Mouse (Mus musculus) 3T3-L1 (cell line): ENCODE measurements at regions not wholly inside any gene's neighbourhood (a gene's known extent, or its start where the extent isn't known, plus 50 kb on each side); places are given as distances from the start of the nearest gene placed in this dataset.
A peak's percentile ranks its signal among the peaks of the same experiment; 100 is the strongest.

Experiments used
- DNase-seq: peaks from one replicate; pipeline ENCODE4 v3.0.0-alpha.2; 2015; ENCODE audit warnings: low read depth, low spot score

DNA sequence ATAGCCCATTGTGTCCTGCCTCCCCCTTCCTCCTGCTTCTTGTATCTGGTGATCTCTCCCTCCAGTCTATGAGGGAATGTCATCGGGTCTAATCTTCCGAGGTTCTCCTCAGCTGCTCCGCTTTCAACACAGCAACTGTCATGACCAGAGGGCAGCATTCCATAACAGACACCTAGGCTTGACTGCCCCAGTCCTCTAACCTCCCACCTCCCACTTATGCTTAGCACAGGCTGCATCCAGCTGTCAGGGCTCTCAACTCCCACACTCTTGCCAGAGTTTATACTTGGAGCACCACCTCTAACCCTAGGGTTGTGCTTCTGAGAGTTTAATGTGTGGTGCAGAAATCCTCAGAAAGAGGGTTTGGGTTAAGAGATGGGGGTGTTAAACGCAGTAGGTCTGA lies 137.9 kb upstream of the Rbms1 start:
- DNase-seq: no peak

DNA sequence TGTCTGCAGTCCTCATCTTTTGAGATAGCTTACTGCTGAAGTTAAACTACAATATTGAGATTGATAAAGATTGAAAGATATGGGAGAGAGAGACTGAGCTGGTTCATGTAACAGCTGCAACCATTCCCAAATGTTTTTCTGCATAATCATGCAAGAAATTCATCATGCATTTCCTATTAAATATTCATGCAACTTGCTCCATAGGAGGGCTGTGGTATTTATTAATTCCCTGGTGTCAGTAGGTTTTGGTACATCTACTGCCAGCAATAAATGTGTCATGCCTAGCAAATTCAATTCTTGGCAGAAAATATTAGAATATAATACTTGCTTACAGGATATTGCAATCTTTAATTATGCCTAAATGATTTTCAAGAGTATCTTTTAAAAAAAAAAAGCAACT lies 125.5 kb upstream of the Rbms1 start:
- no peak for DNase-seq

GRCm38 (mm10) chr2:61084835-61085234 lies 121.8 kb upstream of the Rbms1 start:
- DNase-seq: no peak

DNA sequence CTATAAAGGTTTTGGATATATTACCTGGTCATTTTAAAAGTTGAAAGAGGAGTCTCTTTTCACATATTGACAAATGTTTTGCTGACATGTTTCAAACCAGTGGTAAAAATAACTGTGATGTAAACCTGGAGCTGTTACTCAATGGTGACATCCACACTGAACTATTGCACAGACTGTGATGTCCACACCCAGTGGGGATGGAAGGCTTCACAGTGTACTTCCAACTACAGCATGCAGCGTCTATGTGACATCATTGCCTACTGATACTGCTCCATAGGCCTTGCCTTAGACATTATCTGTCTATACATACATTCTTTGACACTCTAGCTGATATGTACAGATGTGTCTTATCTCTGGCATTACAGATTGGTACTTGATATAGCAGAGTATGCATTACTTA lies 120.1 kb upstream of the Rbms1 start:
- DNase-seq: no peak

GRCm38 (mm10) chr2:61082640-61083039 lies 119.6 kb upstream of the Rbms1 start:
- no peak for DNase-seq

DNA sequence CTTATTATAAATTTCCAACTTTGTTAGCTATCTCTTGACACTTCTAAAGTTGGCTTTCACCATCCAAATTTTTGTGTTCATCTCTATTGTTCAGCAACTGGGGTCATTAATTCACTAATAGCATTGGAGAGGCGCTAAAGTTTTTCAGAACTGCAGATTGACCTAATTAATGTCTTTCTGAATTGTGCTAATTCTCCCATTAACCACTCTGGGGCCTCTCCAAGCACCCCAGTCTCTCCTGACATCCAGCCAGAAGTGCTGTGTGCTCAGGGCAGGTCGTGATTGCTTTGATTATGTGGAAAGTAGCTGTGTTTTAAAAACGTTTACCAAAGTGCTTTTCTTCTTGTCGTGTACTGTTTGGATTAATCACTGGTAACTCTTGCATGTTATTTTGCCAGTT lies 117.0 kb upstream of the Rbms1 start:
- no peak for DNase-seq

GRCm38 (mm10) chr2:61071025-61071424 lies 108.0 kb upstream of the Rbms1 start:
- no peak for DNase-seq

DNA sequence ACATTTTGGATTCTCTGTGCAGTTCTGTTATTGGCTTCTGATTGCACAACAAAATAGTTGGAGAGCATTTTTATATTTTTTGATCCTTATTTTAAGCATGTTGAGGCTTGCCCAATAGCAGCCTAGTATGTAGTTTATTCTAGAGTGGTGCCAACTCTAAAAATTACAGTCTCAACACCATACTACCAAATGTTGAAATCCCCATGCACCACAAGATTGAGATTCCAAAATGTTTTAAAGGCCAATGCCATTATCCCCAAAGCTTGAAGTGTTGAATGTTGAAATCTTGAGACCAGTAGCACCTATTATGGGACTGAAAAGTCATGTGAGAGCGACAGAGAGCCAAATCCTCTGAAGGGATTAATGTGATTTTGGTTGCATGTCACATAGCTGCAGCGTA lies 104.9 kb upstream of the Rbms1 start:
- no peak for DNase-seq

GRCm38 (mm10) chr2:61062125-61062524 lies 99.1 kb upstream of the Rbms1 start:
- DNase-seq: no peak

- no peak for DNase-seq
These were observed 97.9 kb upstream of the Rbms1 start for GRCm38 (mm10) chr2:61060906-61061305.

DNA sequence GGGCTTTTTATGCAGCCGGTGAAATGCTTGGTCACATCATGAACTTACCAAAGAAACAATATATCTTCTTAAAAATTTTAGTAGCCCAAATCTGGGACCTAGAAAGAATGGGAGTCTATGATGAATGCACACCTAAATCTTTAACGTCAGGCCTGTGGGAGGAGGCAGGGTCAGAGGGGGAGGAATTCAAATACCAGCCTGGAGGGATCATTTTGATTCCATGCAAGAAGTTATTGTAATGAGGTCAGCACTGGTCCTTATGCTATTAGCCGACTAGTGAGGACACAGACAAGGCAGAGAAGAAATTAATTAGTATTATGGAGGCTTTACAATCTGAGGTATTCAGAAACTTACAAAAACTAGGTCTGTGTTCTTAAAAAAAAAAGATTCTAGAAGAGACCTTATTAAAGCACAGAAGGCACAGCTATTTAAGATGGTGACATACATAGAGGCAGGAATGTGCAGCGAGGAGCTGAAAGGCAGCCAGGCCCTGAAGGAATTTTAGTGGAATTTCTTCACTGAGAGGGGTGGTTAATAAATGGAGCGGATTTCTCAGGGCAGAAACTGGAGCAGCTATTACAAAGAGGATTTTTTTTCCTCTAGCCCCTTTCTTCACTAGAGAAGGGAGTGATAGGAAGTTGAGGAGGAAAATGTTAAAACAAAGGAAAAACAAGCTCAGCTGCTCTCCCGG lies 95.7 kb upstream of the Rbms1 start:
- peak; percentile 81 for DNase-seq

DNA sequence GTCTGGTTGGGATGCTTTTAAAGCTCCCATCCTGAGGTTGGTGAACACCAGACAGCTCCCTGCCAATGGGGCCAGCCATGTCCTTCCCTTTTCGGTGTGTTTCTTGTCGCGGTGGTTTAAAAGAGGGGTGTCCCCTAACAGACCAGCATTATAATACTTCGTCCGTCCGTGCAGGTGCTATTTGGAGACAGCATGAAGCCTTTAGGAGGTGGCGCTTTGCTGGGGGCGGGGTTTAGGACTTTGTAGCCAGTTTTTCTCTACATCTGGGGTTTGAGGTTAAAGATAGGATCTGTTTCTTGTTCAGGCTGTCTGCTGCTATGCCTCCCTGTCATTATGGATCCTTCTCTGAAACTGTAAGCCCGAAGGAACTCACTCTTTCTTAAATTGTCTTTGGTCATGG lies 89.3 kb upstream of the Rbms1 start:
- DNase-seq: no peak

DNA sequence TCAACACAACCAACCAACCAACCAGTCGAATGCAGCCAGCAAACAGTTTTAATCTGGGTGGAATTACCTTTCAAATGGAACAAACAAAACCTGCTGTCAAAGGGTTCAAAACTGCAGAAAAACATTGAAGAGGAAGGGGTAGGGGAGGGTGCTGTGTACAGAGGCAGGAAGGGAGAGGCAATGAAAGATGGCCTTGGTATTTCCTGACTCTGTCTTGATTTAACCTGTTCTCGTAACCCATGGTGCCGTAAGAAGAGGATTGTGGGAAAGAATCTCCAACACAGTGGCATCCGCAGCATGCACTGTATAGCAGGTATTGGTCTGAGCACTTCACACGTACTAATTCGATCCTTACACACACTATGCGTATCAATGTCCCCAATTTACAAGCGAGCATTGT lies 88.8 kb upstream of the Rbms1 start:
- DNase-seq: no peak

DNA sequence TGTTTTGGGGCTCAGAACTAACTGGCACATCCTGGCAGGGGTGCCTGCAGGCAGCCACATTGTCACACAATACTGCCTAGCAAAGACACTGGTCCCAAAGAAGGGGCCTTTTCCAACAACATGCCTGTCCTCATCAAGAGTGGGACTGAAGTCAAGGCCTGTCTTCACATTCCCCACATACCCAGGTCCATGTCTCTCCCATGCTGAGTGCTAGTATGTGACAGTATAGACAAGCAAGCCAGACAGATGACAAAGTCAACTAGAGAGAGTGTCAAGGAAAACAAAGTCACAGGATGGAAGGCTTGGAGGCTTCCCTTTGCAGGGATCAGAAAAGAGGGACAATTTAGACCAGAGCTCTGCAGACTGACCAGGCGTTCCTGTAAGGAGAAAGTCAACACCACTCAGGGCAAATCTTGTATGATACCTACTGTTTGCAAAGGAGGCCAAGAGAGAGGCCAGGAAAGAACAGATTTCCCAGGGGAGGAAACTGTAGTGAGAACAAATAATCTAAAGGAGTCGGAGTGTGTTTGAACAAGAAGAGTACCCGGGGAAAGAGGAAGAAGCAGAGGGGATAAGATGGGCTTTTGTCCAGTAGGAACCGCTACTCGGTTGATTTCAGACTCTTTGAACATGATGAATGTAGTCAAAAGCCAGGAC lies 83.2 kb upstream of the Rbms1 start:
- DNase-seq: no peak

GRCm38 (mm10) chr2:61045467-61045866 lies 82.5 kb upstream of the Rbms1 start:
- no peak for DNase-seq

DNA sequence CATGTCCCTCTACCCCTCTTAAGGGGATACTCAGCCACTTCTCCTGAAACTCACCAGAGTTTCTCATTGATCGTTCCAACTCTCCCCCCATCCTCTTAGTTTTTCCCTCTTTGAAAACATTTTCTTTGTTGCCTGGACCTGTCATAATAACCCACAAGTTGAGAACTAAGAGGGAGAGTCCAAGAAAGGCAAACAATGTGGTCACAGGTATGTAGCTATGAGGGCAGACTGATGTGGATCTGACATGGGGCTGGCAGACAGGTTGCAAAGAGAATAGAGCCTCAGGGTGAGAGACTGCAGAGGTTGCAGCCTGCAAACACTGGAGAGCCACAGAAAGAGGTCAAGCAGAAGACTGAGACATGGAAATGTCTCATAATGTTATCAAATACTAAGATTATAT lies 69.9 kb upstream of the Rbms1 start:
- no peak for DNase-seq

GRCm38 (mm10) chr2:61029706-61030105 lies 66.7 kb upstream of the Rbms1 start:
- no peak for DNase-seq

- DNase-seq: no peak
These were observed 65.6 kb upstream of the Rbms1 start for GRCm38 (mm10) chr2:61028578-61028977.

- DNase-seq: peak; percentile 53
These were observed 64.7 kb upstream of the Rbms1 start for GRCm38 (mm10) chr2:61027686-61028085.

GRCm38 (mm10) chr2:61022411-61022810 lies 59.4 kb upstream of the Rbms1 start:
- no peak for DNase-seq

- no peak for DNase-seq
These were observed 57.8 kb upstream of the Rbms1 start for GRCm38 (mm10) chr2:61020791-61021190.

GRCm38 (mm10) chr2:61013006-61013405 lies 50.0 kb upstream of the Rbms1 start:
- DNase-seq: no peak
